9 mouse cellular contexts compared by ENCODE assay signal in genomic region chr17:45873996-45874395, GRCm38 (mm10).
DNase-seq lines count a peak whose midpoint lies in the region; ATAC-seq lines count a peak whose summit lies in the region.
"Had no signal": no experiment of that assay in that cellular context is flagged by ENCODE, and none has a peak within 500 bp of the region (broad histone marks: within the 10 kb centered on the region; RNA-seq: fewer than 3 reads in every experiment).

No protein-coding gene starts in this region.

- H3K9me3 ChIP-seq in heart, embryonic 16.5 days (replicated peaks; ENCODE audit: control insufficient read depth, low read length): peaks cover 7% of the 10 kb centered on the region
- no peaks in the 10 kb centered on the region for H3K9me3 ChIP-seq in embryonic facial prominence, embryonic 11.5 days (replicated peaks; ENCODE audit: control insufficient read depth, low read length)
- no peaks in the 10 kb centered on the region for H3K9me3 ChIP-seq in hindbrain, embryonic 15.5 days
- no peaks in the 10 kb centered on the region for H3K9me3 ChIP-seq in midbrain, embryonic 15.5 days

- H3K4me3 ChIP-seq in heart, embryonic 16.5 days (ENCODE audit: low read length): no peak overlapping the region
- no peak overlapping the region for H3K4me3 ChIP-seq in embryonic facial prominence, embryonic 11.5 days (ENCODE audit: low read depth, low read length)
- H3K4me3 ChIP-seq in hindbrain, embryonic 15.5 days: no peak overlapping the region
- no peak overlapping the region for H3K4me3 ChIP-seq in midbrain, embryonic 15.5 days

- no peaks in the 10 kb centered on the region for H3K36me3 ChIP-seq in heart, embryonic 16.5 days (ENCODE audit: control insufficient read depth, insufficient read depth)
- no peaks in the 10 kb centered on the region for H3K36me3 ChIP-seq in embryonic facial prominence, embryonic 11.5 days (replicated peaks; ENCODE audit: control insufficient read depth, insufficient read depth, low read depth, low read length)
- no peaks in the 10 kb centered on the region for H3K36me3 ChIP-seq in hindbrain, embryonic 15.5 days
- no peaks in the 10 kb centered on the region for H3K36me3 ChIP-seq in midbrain, embryonic 15.5 days (replicated peaks)

- WGBS in heart, embryonic 16.5 days: 33% methylated on average over 8 of the region's 8 CpGs
- WGBS in embryonic facial prominence, embryonic 11.5 days: 11% methylated on average over 8 of the region's 8 CpGs
- 16% methylated on average over 8 of the region's 8 CpGs for WGBS in hindbrain, embryonic 15.5 days
- 9% methylated on average over 8 of the region's 8 CpGs for WGBS in midbrain, embryonic 15.5 days

- peaks cover 11% of the 10 kb centered on the region for H3K4me1 ChIP-seq in heart, embryonic 16.5 days (ENCODE audit: control insufficient read depth, insufficient read depth, low read length)
- H3K4me1 ChIP-seq in embryonic facial prominence, embryonic 11.5 days (ENCODE audit: control insufficient read depth, insufficient read depth, low read length): peaks cover 3% of the 10 kb centered on the region; the same call in 1 of the 2 replicates
- H3K4me1 ChIP-seq in hindbrain, embryonic 15.5 days (replicated peaks): peaks cover 33% of the 10 kb centered on the region
- H3K4me1 ChIP-seq in midbrain, embryonic 15.5 days: peaks cover 30% of the 10 kb centered on the region

- no peak for ATAC-seq in heart, embryonic 16.5 days (replicated peaks; ENCODE audit: extremely low read depth, insufficient read depth, low FRiP score)
- ATAC-seq in embryonic facial prominence, embryonic 11.5 days (replicated peaks; ENCODE audit: insufficient number of reproducible peaks, low FRiP score, low TSS enrichment, low read depth): no peak
- peak; percentile 38; the same call in 1 of the 2 replicates for ATAC-seq in hindbrain, embryonic 15.5 days (ENCODE audit: low FRiP score, low read depth)
- peak; percentile 40; the same call in 1 of the 2 replicates for ATAC-seq in midbrain, embryonic 15.5 days (replicated peaks)

- H3K27ac ChIP-seq in heart, embryonic 16.5 days (ENCODE audit: low read length): no peak overlapping the region
- H3K27ac ChIP-seq in embryonic facial prominence, embryonic 11.5 days (replicated peaks; ENCODE audit: low read depth, low read length): no peak overlapping the region
- peak overlapping the region; percentile 54 for H3K27ac ChIP-seq in hindbrain, embryonic 15.5 days (replicated peaks)
- peak overlapping the region; percentile 76 for H3K27ac ChIP-seq in midbrain, embryonic 15.5 days

- no peak for DNase-seq in heart, postnatal 14 days
- DNase-seq in embryonic facial prominence, embryonic 11.5 days (ENCODE audit: low spot score): no peak
- no peak for DNase-seq in T-cell, adult 2 months (ENCODE audit: low spot score)
- DNase-seq in embryo, embryonic 11 days: no peak
- DNase-seq in frontal cortex, postnatal 36 days (ENCODE audit: low spot score in 2 of 2): no peak
- DNase-seq: spleen, adult 18-20 months had no signal

- H3K27me3 ChIP-seq in heart, embryonic 16.5 days (ENCODE audit: control insufficient read depth, insufficient read depth, low read length): peaks cover 17% of the 10 kb centered on the region; the same call in 1 of the 2 replicates
- peaks cover 6% of the 10 kb centered on the region; the same call in 1 of the 2 replicates for H3K27me3 ChIP-seq in embryonic facial prominence, embryonic 11.5 days (ENCODE audit: control insufficient read depth, insufficient read depth, low read length)
- no peaks in the 10 kb centered on the region for H3K27me3 ChIP-seq in hindbrain, embryonic 15.5 days
- no peaks in the 10 kb centered on the region for H3K27me3 ChIP-seq in midbrain, embryonic 15.5 days (replicated peaks)

- no peak overlapping the region for H3K9ac ChIP-seq in heart, embryonic 16.5 days (ENCODE audit: low read length)
- H3K9ac ChIP-seq in embryonic facial prominence, embryonic 11.5 days (replicated peaks; ENCODE audit: low read length): no peak overlapping the region
- H3K9ac ChIP-seq in hindbrain, embryonic 15.5 days: no peak overlapping the region
- H3K9ac ChIP-seq in midbrain, embryonic 15.5 days: 0 out of 2 replicates have a peak overlapping the region, but pooled peaks have one; percentile 7

- intact Hi-C loops in heart, postnatal 14 days (cut with DNase I): no loop called here

- peak overlapping the region; percentile 37; the same call in 1 of the 2 replicates for H3K4me2 ChIP-seq in heart, embryonic 16.5 days (ENCODE audit: low read depth, low read length)
- H3K4me2 ChIP-seq in embryonic facial prominence, embryonic 11.5 days (ENCODE audit: low read depth, low read length): 0 out of 2 replicates have a peak overlapping the region, but pooled peaks have one; percentile 1
- peak overlapping the region; percentile 41 for H3K4me2 ChIP-seq in hindbrain, embryonic 15.5 days
- peak overlapping the region; percentile 29; the same call in 1 of the 2 replicates for H3K4me2 ChIP-seq in midbrain, embryonic 15.5 days

Comparison
In these comparisons a context has a peak if more than half of its experiments do, and no peak if none do; other contexts are left out.
1. ATAC-seq: peak in hindbrain, embryonic 15.5 days (single experiment) and midbrain, embryonic 15.5 days (single experiment); none in heart, embryonic 16.5 days (single experiment) and embryonic facial prominence, embryonic 11.5 days (single experiment).
2. H3K27ac ChIP-seq: peak in hindbrain, embryonic 15.5 days (single experiment) and midbrain, embryonic 15.5 days (single experiment); none in heart, embryonic 16.5 days (single experiment) and embryonic facial prominence, embryonic 11.5 days (single experiment).
3. Peak in every context shown above with its lines, with median percentiles within 50 percentile points of each other: H3K4me2 ChIP-seq.